Mouse (Mus musculus): ENCODE data around the gene Best1. TPM values are rescaled to one million over a fixed set of nuclear protein-coding genes. Genes with fewer than 3 reads are reported as not detected.
A peak's percentile ranks its signal among the peaks of the same experiment; 100 is the strongest.

The Best1 gene
- polyA plus RNA-seq, 1 experiment = 0.33 TPM

GRCm38 (mm10) chr19:9952390-9952789 is 49.0 kb downstream of the Best1 start:
- no peak overlapping the region for H3K27ac ChIP-seq (ENCODE audit: insufficient read depth, low read depth, low read length)
- no peaks in the 10 kb centered on the region for H3K27me3 ChIP-seq (replicated peaks; ENCODE audit: control insufficient read depth, insufficient read depth, low read length)
- TF ChIP-seq POLR2A (IDR thresholded peaks at IDR 0.05; ENCODE audit: low read depth, low read length) = no peak
- TF ChIP-seq CTCF (conservative IDR thresholded peaks at IDR 0.05; ENCODE audit: insufficient read depth, insufficient read length, low read depth, low read length) = no peak
- H3K36me3 ChIP-seq (ENCODE audit: control insufficient read depth, insufficient read depth, low read length) = no peaks in the 10 kb centered on the region
- H3K4me1 ChIP-seq (ENCODE audit: control insufficient read depth, insufficient read depth, low read length) = peaks cover 9% of the 10 kb centered on the region; the same call in 1 of the 2 replicates
- no peak for DNase-seq
- 75% methylated on average over 3 of the region's 3 CpGs for WGBS
- no peak overlapping the region for H3K4me3 ChIP-seq (ENCODE audit: insufficient read depth, low read depth, low read length)

- H3K27ac ChIP-seq (ENCODE audit: insufficient read depth, low read depth, low read length) = peak overlapping the region; percentile 27; the same call in 1 of the 2 replicates
- peak; percentile 77 for DNase-seq
- WGBS = 28% methylated on average over 3 of the region's 3 CpGs
These were observed 54.4 kb downstream of the Best1 start for GRCm38 (mm10) chr19:9946986-9947385.

GRCm38 (mm10) chr19:9945800-9946564 is 55.5 kb downstream of the Best1 start:
- TF ChIP-seq POLR2A (IDR thresholded peaks at IDR 0.05; ENCODE audit: low read depth, low read length) (no peak), CTCF (conservative IDR thresholded peaks at IDR 0.05; ENCODE audit: insufficient read depth, insufficient read length, low read depth, low read length) (no peak)
- Histone ChIP-seq H3K27me3 (replicated peaks; ENCODE audit: control insufficient read depth, insufficient read depth, low read length) (no peaks in the 10 kb centered on the region), H3K4me1 (ENCODE audit: control insufficient read depth, insufficient read depth, low read length) (no peaks in the 10 kb centered on the region; the same call in 1 of the 2 replicates), H3K27ac (ENCODE audit: insufficient read depth, low read depth, low read length) (no peak overlapping the region), H3K36me3 (ENCODE audit: control insufficient read depth, insufficient read depth, low read length) (no peaks in the 10 kb centered on the region), H3K4me3 (ENCODE audit: insufficient read depth, low read depth, low read length) (no peak overlapping the region)
- WGBS = 92% methylated on average over 8 of the region's 8 CpGs
- no peak for DNase-seq

More at GRCm38 (mm10) chr19:9946986-9947385, 54.4 kb downstream of the Best1 start:
- Histone ChIP-seq H3K4me1 (ENCODE audit: control insufficient read depth, insufficient read depth, low read length) (no peaks in the 10 kb centered on the region; the same call in 1 of the 2 replicates), H3K27me3 (replicated peaks; ENCODE audit: control insufficient read depth, insufficient read depth, low read length) (no peaks in the 10 kb centered on the region), H3K4me3 (ENCODE audit: insufficient read depth, low read depth, low read length) (no peak overlapping the region), H3K36me3 (ENCODE audit: control insufficient read depth, insufficient read depth, low read length) (no peaks in the 10 kb centered on the region)
- TF ChIP-seq CTCF (conservative IDR thresholded peaks at IDR 0.05; ENCODE audit: insufficient read depth, insufficient read length, low read depth, low read length) = no peak
- TF ChIP-seq POLR2A (IDR thresholded peaks at IDR 0.05; ENCODE audit: low read depth, low read length) = no peak

GRCm38 (mm10) chr19:9942539-9943533 is 58.6 kb downstream of the Best1 start:
- Histone ChIP-seq H3K27ac (ENCODE audit: insufficient read depth, low read depth, low read length) (no peak overlapping the region), H3K27me3 (replicated peaks; ENCODE audit: control insufficient read depth, insufficient read depth, low read length) (no peaks in the 10 kb centered on the region), H3K4me1 (ENCODE audit: control insufficient read depth, insufficient read depth, low read length) (no peaks in the 10 kb centered on the region; the same call in 1 of the 2 replicates), H3K36me3 (ENCODE audit: control insufficient read depth, insufficient read depth, low read length) (no peaks in the 10 kb centered on the region), H3K4me3 (ENCODE audit: insufficient read depth, low read depth, low read length) (no peak overlapping the region)
- DNase-seq = no peak
- no peak for TF ChIP-seq POLR2A (IDR thresholded peaks at IDR 0.05; ENCODE audit: low read depth, low read length)
- no peak for TF ChIP-seq CTCF (conservative IDR thresholded peaks at IDR 0.05; ENCODE audit: insufficient read depth, insufficient read length, low read depth, low read length)
- WGBS = 50% methylated on average over 10 of the region's 10 CpGs

- H3K27ac ChIP-seq (ENCODE audit: insufficient read depth, low read depth, low read length) = no peak overlapping the region
These were observed 59.6 kb downstream of the Best1 start for GRCm38 (mm10) chr19:9941809-9942208.

GRCm38 (mm10) chr19:9940903-9941302 is 60.5 kb downstream of the Best1 start:
- Histone ChIP-seq H3K4me3 (ENCODE audit: insufficient read depth, low read depth, low read length) (no peak overlapping the region), H3K4me1 (ENCODE audit: control insufficient read depth, insufficient read depth, low read length) (peaks cover under 1% of the 10 kb centered on the region; the same call in 1 of the 2 replicates), H3K27ac (ENCODE audit: insufficient read depth, low read depth, low read length) (no peak overlapping the region), H3K36me3 (ENCODE audit: control insufficient read depth, insufficient read depth, low read length) (no peaks in the 10 kb centered on the region), H3K27me3 (replicated peaks; ENCODE audit: control insufficient read depth, insufficient read depth, low read length) (no peaks in the 10 kb centered on the region)
- WGBS = 70% methylated on average over 4 of the region's 4 CpGs
- TF ChIP-seq POLR2A (IDR thresholded peaks at IDR 0.05; ENCODE audit: low read depth, low read length) = no peak
- no peak for DNase-seq

More at GRCm38 (mm10) chr19:9941809-9942208, 59.6 kb downstream of the Best1 start:
- peak; percentile 53 for DNase-seq
- Histone ChIP-seq H3K4me3 (ENCODE audit: insufficient read depth, low read depth, low read length) (no peak overlapping the region), H3K4me1 (ENCODE audit: control insufficient read depth, insufficient read depth, low read length) (no peaks in the 10 kb centered on the region; the same call in 1 of the 2 replicates), H3K27me3 (replicated peaks; ENCODE audit: control insufficient read depth, insufficient read depth, low read length) (no peaks in the 10 kb centered on the region), H3K36me3 (ENCODE audit: control insufficient read depth, insufficient read depth, low read length) (no peaks in the 10 kb centered on the region)
- 65% methylated on average over 1 of the region's 1 CpGs for WGBS
- no peak for TF ChIP-seq POLR2A (IDR thresholded peaks at IDR 0.05; ENCODE audit: low read depth, low read length)
- TF ChIP-seq CTCF (conservative IDR thresholded peaks at IDR 0.05; ENCODE audit: insufficient read depth, insufficient read length, low read depth, low read length) = no peak

All from kidney, adult 2 months (tissue).